Mouse (Mus musculus) CH12.LX (cell line): Measurements from ENCODE around the gene 4931406P16Rik. TPM values are rescaled to one million over a fixed set of nuclear protein-coding genes. Genes with fewer than 3 reads are reported as not detected.
A peak's percentile ranks its signal among the peaks of the same experiment; 100 is the strongest.

Source experiments
- DNase-seq: peaks from one replicate; pipeline ENCODE4 v3.0.0-alpha.2; 2013; ENCODE audit errors: extremely low read depth
- H3K27ac ChIP-seq: 2 replicates; pipeline ENCODE4 v1.5.1; 2012; ENCODE audit warnings: low read depth, mild to moderate bottlenecking, control low read depth, moderate library complexity; ENCODE audit not compliant: insufficient read depth
- H3K27me3 ChIP-seq: replicated peaks from 2 replicates; pipeline ENCODE3; 2012; ENCODE audit warnings: inconsistent platforms
- H3K36me3 ChIP-seq, 2 experiments: replicated peaks in 1 of 2; 2 replicates each; pipeline versions ENCODE3 to v1.6.1; 2012; ENCODE audit warnings: inconsistent platforms in 1 of 2, low read length in 1 of 2, mild to moderate bottlenecking in 1 of 2, mixed read lengths in 1 of 2, moderate library complexity in 1 of 2; ENCODE audit not compliant: control insufficient read depth in 1 of 2, insufficient read depth in 1 of 2
- H3K4me1 ChIP-seq, 2 experiments: 2 replicates each; pipeline ENCODE4 v1.6.1; 2012; ENCODE audit warnings: inconsistent platforms in 1 of 2, moderate library complexity in 1 of 2; ENCODE audit not compliant: insufficient read depth in 2 of 2, control insufficient read depth in 1 of 2
- H3K4me2 ChIP-seq: 2 replicates; pipeline ENCODE4 v1.6.1; 2012; ENCODE audit warnings: low read depth, mild to moderate bottlenecking, control low read depth; ENCODE audit not compliant: poor library complexity, insufficient read depth, severe bottlenecking
- H3K4me3 ChIP-seq, 3 experiments: fragments of 150-350 bp in 1 of 3; sonication (generic) in 1 of 3; replicated peaks in 1 of 3; 2 replicates each; pipeline versions ENCODE3 to v1.5.1; 2011 to 2012; ENCODE audit warnings: low read depth in 2 of 3, low read length in 2 of 3, mild to moderate bottlenecking in 2 of 3, moderate library complexity in 2 of 3, control low read depth in 1 of 3, improper control_type of control experiment in 1 of 3, inconsistent platforms in 1 of 3, mixed read lengths in 1 of 3; ENCODE audit not compliant: poor library complexity in 1 of 3
- H3K79me2 ChIP-seq: replicated peaks from 2 replicates; pipeline ENCODE4 v1.6.1; 2012; ENCODE audit warnings: mild to moderate bottlenecking, moderate library complexity; ENCODE audit not compliant: control insufficient read depth, poor library complexity, insufficient read depth, severe bottlenecking; ENCODE audit errors: extremely low read depth
- H3K9ac ChIP-seq: 2 replicates; pipeline ENCODE4 v1.6.1; 2012; ENCODE audit warnings: low read depth, mild to moderate bottlenecking, control low read depth, moderate library complexity; ENCODE audit not compliant: insufficient read depth
- H3K9me3 ChIP-seq: replicated peaks from 2 replicates; pipeline ENCODE3; 2012; ENCODE audit warnings: low read length, inconsistent platforms, mixed read lengths
- BHLHE40 ChIP-seq: IDR thresholded peaks from 2 replicates; pipeline ENCODE4 v1.6.1; 2011; ENCODE audit warnings: mild to moderate bottlenecking, low read depth, low read length, improper control_type of control experiment
- CTCF ChIP-seq, 2 experiments: IDR thresholded peaks in 1 of 2; conservative IDR thresholded peaks in 1 of 2; 2 replicates each; pipeline ENCODE4 v1.5.1; 2011 to 2012; ENCODE audit warnings: low read depth in 2 of 2, low read length in 2 of 2, improper control_type of control experiment in 1 of 2, inconsistent platforms in 1 of 2, mild to moderate bottlenecking in 1 of 2, moderate library complexity in 1 of 2
- EP300 ChIP-seq: IDR thresholded peaks from 2 replicates; pipeline ENCODE4 v1.6.1; 2011; ENCODE audit warnings: low read length, improper control_type of control experiment
- ETS1 ChIP-seq: conservative IDR thresholded peaks from 2 replicates; pipeline ENCODE4 v1.6.1; 2012; ENCODE audit warnings: low read depth, mild to moderate bottlenecking, inconsistent platforms, low read length, improper control_type of control experiment, moderate library complexity
- IRF4 ChIP-seq: IDR thresholded peaks from 2 replicates; pipeline ENCODE4 v1.6.1; 2014; ENCODE audit warnings: low read depth, mild to moderate bottlenecking, inconsistent platforms, low read length, improper control_type of control experiment
- JUN ChIP-seq: IDR thresholded peaks from 2 replicates; pipeline ENCODE4 v1.6.1; 2011; ENCODE audit warnings: low read depth, mild to moderate bottlenecking, low read length, improper control_type of control experiment, moderate library complexity; ENCODE audit not compliant: insufficient read depth
- JUND ChIP-seq: conservative IDR thresholded peaks from 2 replicates; pipeline ENCODE4 v1.6.1; 2011; ENCODE audit warnings: low read depth, low read length, improper control_type of control experiment
- KAT2A ChIP-seq: IDR thresholded peaks from 2 replicates; pipeline ENCODE4 v1.6.1; 2012; ENCODE audit warnings: low read length, improper control_type of control experiment, inconsistent platforms; ENCODE audit not compliant: insufficient replicate concordance
- MAFK ChIP-seq: IDR thresholded peaks from 2 replicates; pipeline ENCODE4 v1.6.1; 2011; ENCODE audit warnings: low read length, improper control_type of control experiment; ENCODE audit not compliant: insufficient replicate concordance
- MAZ ChIP-seq: IDR thresholded peaks from 2 replicates; pipeline ENCODE4 v1.6.1; 2012; ENCODE audit warnings: low read depth, mild to moderate bottlenecking, inconsistent platforms, low read length, improper control_type of control experiment, moderate library complexity
- MEF2A ChIP-seq: IDR thresholded peaks from 2 replicates; pipeline ENCODE4 v1.6.1; 2014; ENCODE audit warnings: low read depth, mild to moderate bottlenecking, inconsistent platforms, low read length, improper control_type of control experiment, borderline replicate concordance
- MYC ChIP-seq: IDR thresholded peaks from 2 replicates; pipeline ENCODE4 v1.6.1; 2011; ENCODE audit warnings: low read depth, mild to moderate bottlenecking, improper control_type of control experiment, low read length
- RAD21 ChIP-seq: IDR thresholded peaks from 2 replicates; pipeline ENCODE4 v1.6.1; 2011; ENCODE audit warnings: low read depth, mild to moderate bottlenecking, low read length, improper control_type of control experiment, moderate library complexity
- RCOR1 ChIP-seq: conservative IDR thresholded peaks from 2 replicates; pipeline ENCODE4 v1.6.1; 2012; ENCODE audit warnings: low read depth, mild to moderate bottlenecking, inconsistent platforms, low read length, improper control_type of control experiment
- TBP ChIP-seq: conservative IDR thresholded peaks from 2 replicates; pipeline ENCODE4 v1.6.1; 2011; ENCODE audit warnings: low read depth, low read length, improper control_type of control experiment
- TCF12 ChIP-seq: IDR thresholded peaks from 2 replicates; pipeline ENCODE4 v1.6.1; 2014; ENCODE audit warnings: low read depth, mild to moderate bottlenecking, inconsistent platforms, low read length, improper control_type of control experiment
- UBTF ChIP-seq: IDR thresholded peaks from 2 replicates; pipeline ENCODE4 v1.6.1; 2012; ENCODE audit warnings: low read depth, mild to moderate bottlenecking, inconsistent platforms, low read length, improper control_type of control experiment, moderate library complexity
- USF1 ChIP-seq: IDR thresholded peaks from 2 replicates; pipeline ENCODE4 v1.6.1; 2014; ENCODE audit warnings: low read depth, mild to moderate bottlenecking, inconsistent platforms, low read length, improper control_type of control experiment
- USF2 ChIP-seq: conservative IDR thresholded peaks from 2 replicates; pipeline ENCODE4 v1.6.1; 2011; ENCODE audit warnings: low read depth, low read length, improper control_type of control experiment
- ZC3H11A ChIP-seq: IDR thresholded peaks from 2 replicates; pipeline ENCODE4 v1.6.1; 2012; ENCODE audit warnings: low read depth, mild to moderate bottlenecking, inconsistent platforms, low read length, improper control_type of control experiment
- ZMIZ1 ChIP-seq: IDR thresholded peaks from 2 replicates; pipeline ENCODE4 v1.6.1; 2012; ENCODE audit warnings: low read depth, mild to moderate bottlenecking, inconsistent platforms, low read length, improper control_type of control experiment
- ZNF384 ChIP-seq: IDR thresholded peaks from 2 replicates; pipeline ENCODE4 v1.6.1; 2012; ENCODE audit warnings: low read depth, low read length, improper control_type of control experiment, inconsistent platforms
- dilution Hi-C: fragments of 300-500 bp; cut with MboI; formaldehyde crosslinking; loops from 2 replicates; pipeline ENCODE4 v1.14.3; 2020; ENCODE audit warnings: low sequenced_read_pairs; ENCODE audit not compliant: extremely low pct_unique_long_range_greater_than_20kb, extremely low pct_ligation_motif_present
- in situ Hi-C: fragments of 300-500 bp; cut with MboI; formaldehyde crosslinking; loops from 3 replicates; pipeline ENCODE4 v1.14.3; 2019; ENCODE audit warnings: low sequenced_read_pairs, low pct_ligation_motif_present, low pct_unique_long_range_greater_than_20kb, mixed read lengths
- polyA plus RNA-seq: library from polyadenylated mRNA; unstranded; fragments of >175 nt; gene quantifications from 2 replicates; pipeline ENCODE4 v1.2.1, GENCODE M21; 2012; ENCODE audit warnings: low read depth; ENCODE audit not compliant: insufficient read length
- total RNA-seq, 2 experiments: library from RNA; depleted of rRNA; stranded (reverse); fragments of 300-350 nt in 1 of 2; fragments of >200 nt in 1 of 2; gene quantifications; 2 replicates each; pipeline ENCODE4 v1.2.3; 2012 to 2014

Gene 4931406P16Rik
- total and polyA plus RNA-seq, 3 experiments, result 10.0 to 15.6 (median 11.7) TPM

GRCm38 (mm10) chr7:34323351-34323750, 10.0 kb upstream of the 4931406P16Rik start:
- no peak overlapping the region for H3K4me3 ChIP-seq
- dilution Hi-C loops (no loop called here), in situ Hi-C loops (no loop called here)
- no peaks in the 10 kb centered on the region for H3K79me2 ChIP-seq
- H3K4me1 ChIP-seq, result peaks cover 11 to 34% of the 10 kb centered on the region in 2 experiments; a peak in 3 of 4 replicates
- DNase-seq, result no peak
- no peak overlapping the region for H3K9ac ChIP-seq
- H3K27ac ChIP-seq, result no peak overlapping the region
- peaks cover 6% of the 10 kb centered on the region for H3K9me3 ChIP-seq
- no peak for TF ChIP-seq RCOR1
- no peak for TF ChIP-seq ZC3H11A
- no peak for TF ChIP-seq ZMIZ1
- TF ChIP-seq JUN, result no peak
- no peak for TF ChIP-seq MAZ
- no peak for TF ChIP-seq USF2
- TF ChIP-seq KAT2A, result no peak
- TF ChIP-seq, all 38 proteins: peak for 0
- H3K4me2 ChIP-seq, result no peak overlapping the region
- H3K27me3 ChIP-seq, result no peaks in the 10 kb centered on the region
- H3K36me3 ChIP-seq, result no peaks in the 10 kb centered on the region

- Histone ChIP-seq H3K27me3 (no peaks in the 10 kb centered on the region), H3K9ac (no peak overlapping the region), H3K27ac (0 out of 2 replicates have a peak overlapping the region, but pooled peaks have one; percentile 17), H3K4me3 (no peak overlapping the region), H3K79me2 (no peaks in the 10 kb centered on the region), H3K4me2 (no peak overlapping the region), H3K36me3 (no peaks in the 10 kb centered on the region)
- TF ChIP-seq BHLHE40 (peak; percentile 83), JUND (peak; percentile 89), RCOR1 (no peak), CTCF (conservative IDR thresholded peaks at IDR 0.05 in 1 of 2, IDR thresholded peaks at IDR 0.05 in 1 of 2; ENCODE audit: low read depth in 2 of 2, low read length in 2 of 2) (no peak), TCF12 (no peak; the same call in 1 of the 2 replicates), ZMIZ1 (no peak), JUN (peak; percentile 88), RAD21 (no peak), ETS1 (peak; percentile 94), IRF4 (peak; percentile 96), MEF2A (0 out of 2 replicates have a peak, but pooled peaks have one; percentile 31), EP300 (peak; percentile 82), TBP (no peak), USF2 (peak; percentile 46), MAFK (peak; percentile 55; the same call in 1 of the 2 replicates), ZNF384 (no peak), USF1 (peak; percentile 16; the same call in 1 of the 2 replicates), UBTF (no peak), MYC (peak; percentile 30; the same call in 1 of the 2 replicates)
- TF ChIP-seq, all 38 proteins: peak for 11
- in situ Hi-C loops (no loop called here), dilution Hi-C loops (no loop called here)
- peaks cover 11 to 22% of the 10 kb centered on the region in 2 experiments; a peak in 3 of 4 replicates for H3K4me1 ChIP-seq
- peaks cover 6% of the 10 kb centered on the region for H3K9me3 ChIP-seq
- DNase-seq, result peak; percentile 89
These were observed 8.6 kb upstream of the 4931406P16Rik start for GRCm38 (mm10) chr7:34321958-34322357.
